Mouse (Mus musculus) ES-Bruce4 (cell line): ENCODE results near the gene Olfr287.

Experiments used
- CTCF ChIP-seq: IDR thresholded peaks from one replicate; pipeline ENCODE4 v1.8.1; 2011; ENCODE audit warnings: low read depth, low read length
- POLR2A ChIP-seq: IDR thresholded peaks from one replicate; pipeline ENCODE4 v1.8.1; 2011; ENCODE audit warnings: low read length; ENCODE audit not compliant: insufficient read depth

DNA sequence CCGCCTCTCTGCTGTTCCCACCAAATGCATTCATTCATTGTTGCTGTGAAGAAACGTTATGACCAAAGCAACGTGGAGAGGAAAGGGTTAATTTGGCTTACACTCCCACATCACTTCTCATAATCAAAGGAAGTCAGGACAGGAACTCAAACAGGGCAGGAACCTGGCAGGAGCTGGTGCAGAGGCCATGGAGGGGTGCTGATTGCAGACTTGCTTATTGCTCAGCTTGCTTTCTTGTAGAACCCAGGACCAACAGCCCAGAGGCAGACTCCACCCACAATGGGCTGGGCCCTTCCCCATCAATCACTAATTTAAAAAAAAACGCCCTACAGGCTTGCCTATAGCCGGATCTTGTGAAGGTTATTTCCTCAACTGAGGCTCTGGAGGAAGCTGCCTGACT, 6.7 kb downstream of the Olfr287 start:
- no peak for TF ChIP-seq POLR2A
- no peak for TF ChIP-seq CTCF
